Mouse (Mus musculus) layer of hippocampus, postnatal 25 days (tissue): ENCODE data around the gene Rplp1. TPM values are rescaled to one million over a fixed set of nuclear protein-coding genes. Genes with fewer than 3 reads are reported as not detected.
A peak's percentile ranks its signal among the peaks of the same experiment; 100 is the strongest.

Experiments
- DNase-seq, 2 experiments: peaks; one replicate each; pipeline ENCODE4 v3.0.0; 2022; ENCODE audit warnings: mixed read lengths in 2 of 2, low spot score in 1 of 2; ENCODE audit errors: extremely low spot score in 1 of 2
- total RNA-seq, 2 experiments: library from RNA; stranded (reverse); gene quantifications; 2 replicates each; pipeline ENCODE4 v1.2.3; 2021

Gene Rplp1
- total RNA-seq, 2 experiments from 2014 or later = 1,278 to 1,525 TPM

- DNase-seq = no peak
These were observed 32.2 kb downstream of the Rplp1 start for GRCm38 (mm10) chr9:61882179-61882578.

- DNase-seq = peak; percentile 39 to 83
These were observed 35.5 kb downstream of the Rplp1 start for GRCm38 (mm10) chr9:61878889-61879288.

GRCm38 (mm10) chr9:61877373-61878112, 36.8 kb downstream of the Rplp1 start:
- no peak for DNase-seq

- DNase-seq = no peak
These were observed 41.0 kb downstream of the Rplp1 start for GRCm38 (mm10) chr9:61873325-61873724.

- no peak for DNase-seq
These were observed 41.9 kb downstream of the Rplp1 start for GRCm38 (mm10) chr9:61872246-61872941.

- no peak for DNase-seq
These were observed 42.5 kb downstream of the Rplp1 start for GRCm38 (mm10) chr9:61871839-61872238.

- DNase-seq = no peak
These were observed 46.7 kb downstream of the Rplp1 start for GRCm38 (mm10) chr9:61867659-61868058.

Other genes with a start within 250 kb of the Rplp1 start
- gene Kif23, start 32.2 kb upstream of the Rplp1 start, total RNA-seq = 1 to 10 TPM in 1 of 2 experiments, under 1 TPM in 1; 0.85 to 2.6 TPM
- gene Paqr5, start 112.3 kb upstream of the Rplp1 start, total RNA-seq = 1 to 10 TPM; 1.6 to 3.2 TPM
- gene Glce, start 208.1 kb upstream of the Rplp1 start, total RNA-seq = 10 to 100 TPM; 24.1 to 29.3 TPM